Mouse (Mus musculus) thymus, adult 2 months (tissue): Measurements from ENCODE around the gene Gpc4.

Experiments
- CTCF ChIP-seq: fragments of 200-500 bp; IDR thresholded peaks from 2 replicates; pipeline ENCODE4 v1.5.1; 2012; ENCODE audit warnings: mild to moderate bottlenecking, control low read depth, low read length, moderate library complexity, borderline replicate concordance; ENCODE audit not compliant: control insufficient read depth, poor library complexity, insufficient read depth; ENCODE audit errors: extremely low read depth
- POLR2A ChIP-seq: fragments of 200-500 bp; IDR thresholded peaks from 2 replicates; pipeline ENCODE4 v1.6.1; 2012; ENCODE audit warnings: mild to moderate bottlenecking, low read length, control low read depth, moderate library complexity; ENCODE audit not compliant: control insufficient read depth, poor library complexity, insufficient read depth; ENCODE audit errors: extremely low read depth

- TF ChIP-seq POLR2A (no peak), CTCF (no peak)
Observed at GRCm38 (mm10) chrX:52151555-52151954, 13.5 kb downstream of the Gpc4 start.
